Mouse (Mus musculus): ENCODE data around the gene Acsbg2. TPM values are rescaled to one million over a fixed set of nuclear protein-coding genes. Genes with fewer than 3 reads are reported as not detected.

Gene Acsbg2
- not detected for polyA plus RNA-seq (2014; fragmentation: Illumina TruSeq; extraction: RNeasy Lipid Tissue Mini Kit (QIAGEN cat#74804); ENCODE audit: insufficient read depth, low read depth, low replicate concordance)

DNA sequence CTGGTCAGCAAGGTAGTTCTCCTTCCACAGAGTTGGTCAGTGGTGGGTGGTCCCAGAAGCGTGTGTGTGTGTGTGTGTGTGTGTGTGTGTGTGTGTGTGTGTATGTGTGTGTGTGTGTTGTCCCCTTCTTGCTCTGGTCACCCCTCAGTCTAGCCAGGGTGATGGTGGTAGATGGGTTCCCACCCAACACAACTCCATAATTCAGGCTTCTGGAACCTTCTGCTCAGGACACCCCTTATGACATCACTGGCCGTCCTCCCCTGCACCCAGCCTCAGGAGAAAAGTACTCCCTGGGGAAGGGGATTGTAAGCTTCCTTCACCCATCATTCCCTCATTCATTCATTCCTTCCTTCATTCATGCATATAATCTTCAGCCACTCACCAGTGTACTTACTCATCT is at the start of gene Acsbg2:
Acsbg2 (minus strand) TSS at position 211 of the 400 bp plus-strand sequence.

DNA sequence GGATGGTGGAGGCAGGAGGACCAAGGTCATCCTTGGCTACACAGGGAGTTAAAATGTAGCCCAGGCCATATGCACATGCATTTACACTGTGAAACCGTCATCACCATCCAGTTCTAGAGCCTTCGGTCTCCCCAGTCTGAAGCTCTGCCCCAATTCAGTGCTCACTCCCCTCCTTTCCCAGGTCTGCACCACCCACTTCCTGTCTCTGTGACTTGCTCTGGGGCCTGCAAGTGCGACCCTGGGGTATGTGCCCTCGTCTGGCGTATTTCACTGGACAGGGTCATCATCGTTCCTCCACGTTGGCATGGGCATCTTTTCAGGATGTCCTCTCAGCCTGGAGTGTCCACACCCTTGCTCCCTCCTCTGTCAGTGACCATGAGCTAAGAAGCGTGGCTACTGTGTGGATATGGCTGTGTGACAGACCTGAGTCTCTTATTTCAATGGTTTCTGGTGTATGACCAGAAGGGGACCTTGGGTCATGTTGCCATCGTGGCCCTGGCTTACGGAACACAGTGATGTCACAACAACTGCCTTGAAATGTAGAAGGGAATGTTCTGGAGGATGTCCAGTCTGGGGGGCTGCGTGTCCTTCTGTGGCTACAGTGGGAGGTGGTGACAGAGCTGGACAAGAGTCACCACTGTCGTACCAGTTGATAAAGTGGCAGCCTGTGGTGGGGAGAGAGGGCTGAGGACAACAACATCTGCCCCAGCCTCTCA is 847 bp upstream of the Acsbg2 start, which contains the start of gene 1700061G19Rik:
1700061G19Rik (plus strand) TSS at position 542 of the 716 bp plus-strand sequence.

DNA sequence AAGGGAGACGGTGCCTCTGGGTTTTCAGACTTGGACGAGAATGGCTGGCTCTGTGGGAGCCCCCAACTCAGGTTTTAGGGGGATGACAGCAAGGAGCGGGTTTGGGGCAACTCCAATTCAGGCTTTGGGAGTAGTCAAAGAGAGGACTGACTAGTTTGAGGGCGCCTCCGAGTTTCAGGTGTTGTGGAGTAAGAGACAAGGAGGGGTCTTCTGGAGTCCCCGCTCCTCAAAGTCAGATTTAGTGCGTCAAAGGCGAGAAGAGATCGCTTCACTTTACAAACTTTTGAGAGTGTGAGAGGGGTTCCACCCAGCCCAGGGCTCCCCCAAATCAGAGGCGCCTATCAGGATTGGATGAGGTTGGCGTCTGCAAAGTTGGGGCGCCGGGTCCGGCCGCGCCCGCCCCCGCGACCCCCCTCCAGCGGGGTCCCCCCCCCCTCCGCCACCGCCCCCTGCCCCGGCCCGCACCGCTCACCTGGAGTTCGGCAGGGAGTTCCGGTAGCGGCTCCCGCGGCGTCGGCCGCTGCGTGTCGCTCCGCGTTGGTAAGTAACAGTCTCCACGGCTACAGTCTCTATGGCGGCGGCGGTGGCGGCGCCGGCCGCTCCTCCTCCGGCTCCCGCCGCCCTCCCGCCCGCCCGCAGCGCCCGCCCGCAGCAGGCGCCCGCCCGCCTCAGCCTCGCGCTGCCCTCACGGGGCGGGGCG is 43.7 kb downstream of the Acsbg2 start, which contains the start of gene Rfx2:
Rfx2 (minus strand) TSS at position 603 of the 700 bp plus-strand sequence.

Other genes starting within 250 kb of the Acsbg2 start
- 24.9 TPM for gene Lonp1, start 247.6 kb downstream of the Acsbg2 start, polyA plus RNA-seq (2014; fragmentation: Illumina TruSeq; extraction: RNeasy Lipid Tissue Mini Kit (QIAGEN cat#74804); ENCODE audit: insufficient read depth, low read depth, low replicate concordance)
- 0.23 TPM for gene Catsperd, start 246.3 kb downstream of the Acsbg2 start, polyA plus RNA-seq (2014; fragmentation: Illumina TruSeq; extraction: RNeasy Lipid Tissue Mini Kit (QIAGEN cat#74804); ENCODE audit: insufficient read depth, low read depth, low replicate concordance)
- gene Ranbp3, start 201.2 kb downstream of the Acsbg2 start, polyA plus RNA-seq (2014; fragmentation: Illumina TruSeq; extraction: RNeasy Lipid Tissue Mini Kit (QIAGEN cat#74804); ENCODE audit: insufficient read depth, low read depth, low replicate concordance), result 35.0 TPM
- gene Ndufa11, start 156.7 kb downstream of the Acsbg2 start, polyA plus RNA-seq (2014; fragmentation: Illumina TruSeq; extraction: RNeasy Lipid Tissue Mini Kit (QIAGEN cat#74804); ENCODE audit: insufficient read depth, low read depth, low replicate concordance), result 261 TPM
- 19.7 TPM for gene Vmac, start 156.4 kb downstream of the Acsbg2 start, polyA plus RNA-seq (2014; fragmentation: Illumina TruSeq; extraction: RNeasy Lipid Tissue Mini Kit (QIAGEN cat#74804); ENCODE audit: insufficient read depth, low read depth, low replicate concordance)
- gene Nrtn, start 116.9 kb downstream of the Acsbg2 start, polyA plus RNA-seq (2014; fragmentation: Illumina TruSeq; extraction: RNeasy Lipid Tissue Mini Kit (QIAGEN cat#74804); ENCODE audit: insufficient read depth, low read depth, low replicate concordance), result 2.7 TPM
- 18.8 TPM for gene Dus3l, start 109.7 kb downstream of the Acsbg2 start, polyA plus RNA-seq (2014; fragmentation: Illumina TruSeq; extraction: RNeasy Lipid Tissue Mini Kit (QIAGEN cat#74804); ENCODE audit: insufficient read depth, low read depth, low replicate concordance)
- gene Prr22, start 104.2 kb downstream of the Acsbg2 start, polyA plus RNA-seq (2014; fragmentation: Illumina TruSeq; extraction: RNeasy Lipid Tissue Mini Kit (QIAGEN cat#74804); ENCODE audit: insufficient read depth, low read depth, low replicate concordance), result 0.23 TPM
- gene Rfx2, start 43.4 kb downstream of the Acsbg2 start, polyA plus RNA-seq (2014; fragmentation: Illumina TruSeq; extraction: RNeasy Lipid Tissue Mini Kit (QIAGEN cat#74804); ENCODE audit: insufficient read depth, low read depth, low replicate concordance), result 5.4 TPM
- 0.19 TPM for gene 1700061G19Rik, start 1.0 kb upstream of the Acsbg2 start, polyA plus RNA-seq (2014; fragmentation: Illumina TruSeq; extraction: RNeasy Lipid Tissue Mini Kit (QIAGEN cat#74804); ENCODE audit: insufficient read depth, low read depth, low replicate concordance)
- 16.5 TPM for gene Mllt1, start 61.0 kb upstream of the Acsbg2 start, polyA plus RNA-seq (2014; fragmentation: Illumina TruSeq; extraction: RNeasy Lipid Tissue Mini Kit (QIAGEN cat#74804); ENCODE audit: insufficient read depth, low read depth, low replicate concordance)
- not detected for gene Acer1, start 107.7 kb upstream of the Acsbg2 start, polyA plus RNA-seq (2014; fragmentation: Illumina TruSeq; extraction: RNeasy Lipid Tissue Mini Kit (QIAGEN cat#74804); ENCODE audit: insufficient read depth, low read depth, low replicate concordance)
- 51.4 TPM for gene Clpp, start 115.9 kb upstream of the Acsbg2 start, polyA plus RNA-seq (2014; fragmentation: Illumina TruSeq; extraction: RNeasy Lipid Tissue Mini Kit (QIAGEN cat#74804); ENCODE audit: insufficient read depth, low read depth, low replicate concordance)
- 28.8 TPM for gene Alkbh7, start 122.9 kb upstream of the Acsbg2 start, polyA plus RNA-seq (2014; fragmentation: Illumina TruSeq; extraction: RNeasy Lipid Tissue Mini Kit (QIAGEN cat#74804); ENCODE audit: insufficient read depth, low read depth, low replicate concordance)
- not detected for gene Pspn, start 125.6 kb upstream of the Acsbg2 start, polyA plus RNA-seq (2014; fragmentation: Illumina TruSeq; extraction: RNeasy Lipid Tissue Mini Kit (QIAGEN cat#74804); ENCODE audit: insufficient read depth, low read depth, low replicate concordance)
- 31.3 TPM for gene Gtf2f1, start 136.8 kb upstream of the Acsbg2 start, polyA plus RNA-seq (2014; fragmentation: Illumina TruSeq; extraction: RNeasy Lipid Tissue Mini Kit (QIAGEN cat#74804); ENCODE audit: insufficient read depth, low read depth, low replicate concordance)
- not detected for gene Gm17949, start 137.0 kb upstream of the Acsbg2 start, polyA plus RNA-seq (2014; fragmentation: Illumina TruSeq; extraction: RNeasy Lipid Tissue Mini Kit (QIAGEN cat#74804); ENCODE audit: insufficient read depth, low read depth, low replicate concordance)
- 17.6 TPM for gene Khsrp, start 157.1 kb upstream of the Acsbg2 start, polyA plus RNA-seq (2014; fragmentation: Illumina TruSeq; extraction: RNeasy Lipid Tissue Mini Kit (QIAGEN cat#74804); ENCODE audit: insufficient read depth, low read depth, low replicate concordance)
- gene Slc25a41, start 167.2 kb upstream of the Acsbg2 start, polyA plus RNA-seq (2014; fragmentation: Illumina TruSeq; extraction: RNeasy Lipid Tissue Mini Kit (QIAGEN cat#74804); ENCODE audit: insufficient read depth, low read depth, low replicate concordance), result not detected
- gene Crb3, start 184.7 kb upstream of the Acsbg2 start, polyA plus RNA-seq (2014; fragmentation: Illumina TruSeq; extraction: RNeasy Lipid Tissue Mini Kit (QIAGEN cat#74804); ENCODE audit: insufficient read depth, low read depth, low replicate concordance), result 65.6 TPM
- gene Slc25a23, start 185.4 kb upstream of the Acsbg2 start, polyA plus RNA-seq (2014; fragmentation: Illumina TruSeq; extraction: RNeasy Lipid Tissue Mini Kit (QIAGEN cat#74804); ENCODE audit: insufficient read depth, low read depth, low replicate concordance), result 22.4 TPM
- gene Dennd1c, start 204.1 kb upstream of the Acsbg2 start, polyA plus RNA-seq (2014; fragmentation: Illumina TruSeq; extraction: RNeasy Lipid Tissue Mini Kit (QIAGEN cat#74804); ENCODE audit: insufficient read depth, low read depth, low replicate concordance), result 6.3 TPM
- gene Tubb4a, start 213.3 kb upstream of the Acsbg2 start, polyA plus RNA-seq (2014; fragmentation: Illumina TruSeq; extraction: RNeasy Lipid Tissue Mini Kit (QIAGEN cat#74804); ENCODE audit: insufficient read depth, low read depth, low replicate concordance), result 15.2 TPM
- gene Tnfsf9, start 230.9 kb upstream of the Acsbg2 start, polyA plus RNA-seq (2014; fragmentation: Illumina TruSeq; extraction: RNeasy Lipid Tissue Mini Kit (QIAGEN cat#74804); ENCODE audit: insufficient read depth, low read depth, low replicate concordance), result 7.4 TPM